Mouse (Mus musculus) MEL-GATA-1-ER (cell line): Measurements from ENCODE around the gene Srrm2.

Source experiments
- DNase-seq: peaks from one replicate; pipeline ENCODE4 v3.0.0-alpha.2; 2012; ENCODE audit warnings: low read depth; ENCODE audit errors: extremely low read depth

Gene Srrm2

DNA sequence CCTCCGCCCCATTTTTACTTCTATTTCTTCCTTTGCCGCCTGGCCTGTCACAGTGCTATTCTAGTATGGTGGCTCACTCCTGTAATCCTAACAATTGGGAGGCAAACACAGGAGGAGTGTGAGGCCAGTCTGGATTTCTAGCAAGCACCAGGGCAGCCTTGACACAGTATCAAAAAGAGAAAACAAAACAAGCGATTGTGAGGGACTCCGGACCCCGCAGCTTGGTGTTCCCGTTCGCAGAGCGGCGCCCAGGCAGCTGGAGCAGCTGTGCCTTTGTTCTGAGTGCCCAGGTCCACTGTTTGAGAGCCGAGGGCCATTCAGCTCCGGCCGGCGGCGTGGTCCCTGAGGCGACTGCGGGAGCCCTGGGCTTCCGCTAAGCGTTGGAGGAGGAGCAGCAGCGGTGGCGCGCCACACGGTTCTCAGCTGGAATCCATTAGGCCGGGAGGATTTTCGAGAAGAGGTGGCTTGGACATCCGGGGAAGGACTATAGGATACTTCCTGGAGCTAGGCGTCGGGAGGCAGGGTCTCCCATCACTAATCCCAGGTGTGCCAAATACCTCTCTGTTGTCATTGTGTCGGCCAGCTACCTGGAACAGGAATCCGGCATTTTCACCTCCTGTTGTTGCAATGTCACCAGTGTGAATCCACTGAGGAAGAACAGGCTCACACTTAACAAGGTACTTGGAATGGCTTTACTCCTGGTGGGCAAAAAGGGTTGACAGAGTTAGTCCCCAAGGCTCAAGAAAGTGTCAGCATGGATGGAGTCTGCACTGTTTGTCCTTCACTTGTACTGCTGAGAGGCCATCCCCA lies at the start of gene Srrm2:
TSS of gene Srrm2 (plus strand) at position 264 of the 810 bp plus-strand sequence.
- no peak for DNase-seq

DNA sequence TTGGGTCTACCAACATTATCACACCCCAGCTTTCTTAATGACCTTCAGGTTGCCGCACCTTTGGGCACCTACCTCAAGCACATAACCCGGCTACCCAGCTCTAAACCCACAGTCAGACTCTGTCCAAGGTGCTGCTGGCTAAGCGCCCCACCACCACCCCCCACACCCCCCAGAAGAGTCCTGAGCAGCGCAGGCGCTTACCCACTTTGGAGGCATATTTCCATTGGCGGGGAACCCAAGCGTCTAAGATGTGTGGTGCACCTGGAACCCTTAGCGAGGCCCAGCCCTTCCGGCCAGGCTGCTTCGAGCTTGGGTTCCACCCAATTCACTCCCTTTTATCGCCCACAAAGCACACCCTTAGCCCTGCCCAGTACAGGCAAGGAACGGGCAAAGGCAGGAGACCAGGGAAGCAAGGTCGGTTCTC lies 49.7 kb upstream of the Srrm2 start, which contains the start of gene Paqr4:
TSS of gene Paqr4 (minus strand) at position 270 of the 424 bp plus-strand sequence.
- peak; percentile 17 for DNase-seq

DNA sequence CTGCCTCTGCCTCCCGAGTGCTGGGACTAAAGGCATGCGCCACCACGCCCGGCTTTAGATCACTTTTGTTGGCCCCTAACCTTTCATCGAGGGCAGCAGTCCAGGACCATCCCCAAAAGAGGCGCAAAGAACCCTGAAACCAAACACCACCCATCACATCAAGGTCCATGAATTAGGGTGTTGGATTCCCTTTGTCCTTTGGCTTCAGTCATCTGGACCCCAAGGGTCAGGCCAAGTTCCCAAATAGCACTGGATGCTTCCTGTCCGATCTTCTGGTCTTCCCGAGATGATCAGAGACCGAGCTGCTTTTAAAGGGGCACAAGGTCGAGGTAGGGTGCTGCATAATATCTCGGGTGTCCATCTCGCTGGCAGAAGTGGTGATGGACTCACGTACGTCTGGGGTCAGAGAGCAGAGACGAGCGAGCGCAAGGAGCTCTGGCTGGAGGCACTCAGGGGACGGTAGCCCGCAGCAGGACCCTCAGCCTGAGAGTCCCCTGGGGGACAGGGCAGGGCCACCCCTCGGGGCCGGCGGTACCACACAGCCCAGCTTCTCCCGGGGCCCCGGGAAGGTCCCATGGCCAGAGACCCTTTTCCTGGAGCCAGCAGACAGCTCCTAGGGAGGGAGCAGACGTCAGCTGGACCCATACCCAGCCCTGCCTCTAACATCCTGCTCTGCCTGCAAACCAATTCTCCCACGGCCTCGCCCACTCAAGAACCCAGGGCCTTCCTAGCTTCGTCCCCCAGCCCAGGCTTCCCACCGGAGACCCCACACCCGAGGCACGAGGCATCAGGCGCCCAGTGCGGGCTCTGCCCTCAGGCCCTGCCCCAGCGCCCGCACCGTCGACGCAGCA lies 48.7 kb upstream of the Srrm2 start:
- no peak for DNase-seq

DNA sequence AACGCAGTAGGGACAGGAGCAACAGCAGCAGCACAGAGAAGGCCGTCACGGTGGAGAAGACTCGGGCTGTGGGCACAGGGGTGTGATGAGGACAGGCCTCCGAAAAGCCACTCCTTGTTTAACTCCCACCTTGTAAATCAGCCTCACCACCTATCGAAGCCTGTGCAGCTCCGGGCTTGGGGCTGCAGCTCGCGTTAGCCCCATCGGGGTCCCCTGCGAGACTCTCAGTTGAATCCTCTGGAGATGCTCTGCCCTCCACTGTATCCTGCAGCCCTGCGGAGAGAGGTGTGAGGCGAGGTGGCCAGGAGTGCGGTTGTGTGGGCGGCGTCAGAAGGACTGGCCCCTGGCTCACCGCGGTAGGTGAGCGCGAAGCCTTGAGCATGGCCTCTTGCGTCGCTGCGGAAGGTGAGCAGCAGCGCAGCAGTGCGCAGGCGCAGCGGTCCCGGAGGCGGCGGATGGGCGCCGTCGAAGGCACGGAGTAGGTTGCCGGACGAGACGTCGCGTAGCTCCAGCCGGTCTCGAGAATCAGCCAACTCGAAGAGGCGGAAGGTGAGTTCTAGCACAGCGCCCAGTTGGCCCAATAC lies 48.0 kb upstream of the Srrm2 start:
- no peak for DNase-seq

DNA sequence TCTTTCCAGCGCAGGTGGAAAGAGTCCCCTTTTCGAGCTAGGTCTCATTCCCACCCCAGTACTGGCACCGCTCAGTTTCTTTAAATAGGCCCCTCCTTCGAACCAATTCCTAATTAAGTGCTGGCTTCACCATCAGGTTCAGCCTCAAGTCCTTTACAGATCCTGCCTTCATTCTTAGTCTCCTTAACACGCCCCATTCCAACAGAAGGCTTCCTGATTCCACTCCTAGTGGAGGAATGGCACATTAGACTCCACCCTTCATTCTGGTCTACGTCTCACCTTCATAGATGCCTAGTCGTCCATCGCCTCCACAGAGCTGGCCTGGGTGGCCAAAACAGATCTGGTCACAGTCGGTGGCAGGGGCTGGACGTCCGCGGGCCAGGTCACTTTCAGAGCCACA lies 47.4 kb upstream of the Srrm2 start:
- DNase-seq: no peak

DNA sequence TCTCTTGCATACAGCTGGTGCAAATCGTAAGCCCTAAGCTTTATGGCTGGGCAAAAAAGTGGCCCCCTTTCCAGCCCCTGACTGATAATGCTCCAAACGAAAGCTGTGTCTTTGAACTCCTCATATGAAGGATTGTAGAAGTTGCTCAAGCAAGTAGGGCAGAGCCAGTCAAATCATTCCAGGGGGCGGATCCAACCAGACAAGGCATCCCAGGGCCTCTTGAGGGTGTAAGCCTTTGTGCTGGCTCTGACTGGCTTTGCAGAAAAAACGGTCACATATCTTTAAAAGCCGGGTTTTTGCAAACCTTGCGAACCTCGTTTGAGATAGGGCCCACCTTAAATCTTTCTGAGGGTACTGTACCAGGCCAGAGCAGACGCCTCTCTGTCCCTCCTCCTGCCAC lies 46.3 kb upstream of the Srrm2 start:
- no peak for DNase-seq

DNA sequence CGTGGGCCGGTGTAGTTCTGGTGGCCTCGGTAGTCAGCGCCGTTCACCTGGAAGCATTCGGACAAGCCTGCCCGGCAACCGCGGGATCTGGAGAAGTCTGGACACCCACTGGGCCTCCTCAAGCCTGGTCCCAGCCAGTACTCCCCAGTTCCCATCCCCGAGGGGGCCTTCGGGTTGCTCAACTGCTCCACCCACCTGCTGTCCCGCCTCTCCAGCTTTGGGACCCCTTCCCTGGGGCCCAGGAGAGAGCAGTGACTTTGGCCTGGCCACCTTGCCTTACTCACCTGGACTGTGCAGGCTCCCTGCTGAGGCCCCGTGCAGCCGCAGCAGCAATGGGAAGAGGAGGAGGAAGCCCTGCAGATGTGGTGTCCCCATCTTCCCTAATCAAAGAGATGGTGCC lies 45.7 kb upstream of the Srrm2 start:
- no peak for DNase-seq

DNA sequence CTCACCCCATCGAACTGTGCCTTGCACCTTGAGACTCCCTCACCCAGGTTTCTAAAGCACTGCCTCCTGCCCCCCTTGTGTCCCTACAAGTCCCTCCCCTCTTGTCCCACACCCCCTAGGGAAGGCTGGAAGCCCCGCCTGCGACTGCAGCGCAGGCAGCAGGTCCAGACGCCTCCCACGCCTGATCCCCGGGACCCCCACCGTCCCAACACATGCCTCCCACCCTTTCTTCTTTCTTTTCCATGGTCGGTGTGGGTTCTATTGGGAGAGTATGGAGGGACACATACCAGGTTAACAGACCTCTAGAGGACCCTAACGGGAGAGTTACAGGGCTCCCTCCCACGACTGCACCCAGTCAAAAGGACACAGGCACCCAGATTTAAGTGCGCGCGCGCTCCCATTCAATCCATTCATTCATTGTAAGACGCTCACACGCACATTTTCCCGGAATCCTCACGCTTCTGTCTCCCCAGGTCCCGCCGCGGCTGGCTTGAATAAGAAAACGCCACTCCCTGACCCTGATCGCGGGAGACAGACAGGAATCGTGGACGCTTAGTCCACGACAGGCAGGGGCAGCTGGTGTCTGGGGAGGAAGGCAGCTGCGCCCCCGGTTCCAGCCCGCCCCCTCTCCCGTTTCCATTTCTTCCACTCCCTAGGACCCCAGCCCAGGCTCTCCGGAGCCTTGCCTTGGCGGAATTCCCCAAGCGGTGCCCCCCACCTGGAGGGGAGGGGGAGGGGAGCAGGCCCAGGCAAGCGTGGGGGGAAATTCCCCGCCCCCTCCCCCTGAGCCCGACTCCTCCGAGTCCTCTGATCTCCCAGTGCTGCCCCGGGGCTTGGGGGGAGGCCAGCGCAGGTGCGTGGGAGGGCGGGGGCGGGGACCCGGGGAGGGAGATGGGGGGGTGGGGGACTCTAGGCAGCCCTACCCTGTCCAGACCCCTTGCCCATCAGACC lies 44.8 kb upstream of the Srrm2 start, which contains the start of gene Kremen2:
TSS of gene Kremen2 (minus strand) at position 533 of the 951 bp plus-strand sequence.
- DNase-seq: no peak

DNA sequence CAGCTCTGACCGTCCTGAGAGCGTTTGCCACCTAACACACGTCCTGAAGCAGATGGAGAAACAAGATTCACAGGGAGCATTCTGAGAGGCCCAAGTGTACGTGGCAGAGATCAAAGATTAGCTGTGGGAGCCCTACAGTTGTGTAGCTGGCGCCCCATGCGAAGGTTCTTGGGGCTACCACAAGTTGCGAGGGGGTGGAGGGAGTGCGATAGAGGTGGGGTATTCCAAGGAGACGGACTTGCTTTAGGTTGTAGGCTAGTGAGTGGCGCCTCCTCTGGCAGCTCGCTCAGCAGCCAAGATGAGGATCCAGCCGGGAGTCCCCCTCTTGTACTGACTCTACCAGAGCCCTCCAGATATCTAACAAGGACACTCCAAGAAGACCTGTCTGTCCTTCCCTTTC lies 44.0 kb upstream of the Srrm2 start:
- no peak for DNase-seq

DNA sequence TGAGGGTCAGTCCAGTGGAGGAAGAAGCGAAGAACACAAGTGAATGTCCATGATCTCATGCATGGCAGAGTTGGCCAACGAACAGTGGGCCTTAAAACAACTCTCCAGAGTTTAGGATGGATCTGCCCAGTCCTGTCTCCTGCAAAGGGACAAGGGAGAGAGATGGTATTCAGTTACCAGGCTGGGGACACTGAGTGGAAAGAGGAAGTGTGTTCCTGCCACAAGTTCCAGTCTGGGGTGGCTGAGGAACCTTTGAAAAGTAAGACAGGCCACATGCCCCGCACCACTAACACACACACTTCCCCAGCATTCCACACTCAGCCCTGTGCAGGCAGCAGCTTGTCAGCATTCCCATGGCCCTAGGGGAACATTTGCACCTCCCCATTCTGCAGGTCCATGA lies 43.6 kb upstream of the Srrm2 start:
- DNase-seq: peak; percentile 55

DNA sequence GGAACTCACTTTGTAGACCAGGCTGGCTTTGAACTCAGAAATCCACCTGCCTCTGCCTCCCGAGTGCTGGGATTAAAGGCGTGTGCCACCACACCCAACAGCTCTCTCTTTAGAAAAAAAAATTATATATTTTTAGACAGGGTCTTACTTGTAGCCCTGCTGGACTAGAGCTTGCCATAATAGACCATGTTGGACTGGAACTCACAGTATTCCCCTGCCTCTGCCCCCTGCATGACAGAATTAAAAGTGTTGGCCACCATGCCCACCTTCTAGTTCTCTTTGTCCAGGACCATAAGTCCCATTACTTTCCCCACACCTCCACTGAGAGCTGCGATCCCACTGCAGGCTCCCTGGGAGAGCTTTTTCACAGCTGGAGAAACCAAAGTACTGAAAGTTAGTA lies 42.9 kb upstream of the Srrm2 start:
- DNase-seq: no peak

DNA sequence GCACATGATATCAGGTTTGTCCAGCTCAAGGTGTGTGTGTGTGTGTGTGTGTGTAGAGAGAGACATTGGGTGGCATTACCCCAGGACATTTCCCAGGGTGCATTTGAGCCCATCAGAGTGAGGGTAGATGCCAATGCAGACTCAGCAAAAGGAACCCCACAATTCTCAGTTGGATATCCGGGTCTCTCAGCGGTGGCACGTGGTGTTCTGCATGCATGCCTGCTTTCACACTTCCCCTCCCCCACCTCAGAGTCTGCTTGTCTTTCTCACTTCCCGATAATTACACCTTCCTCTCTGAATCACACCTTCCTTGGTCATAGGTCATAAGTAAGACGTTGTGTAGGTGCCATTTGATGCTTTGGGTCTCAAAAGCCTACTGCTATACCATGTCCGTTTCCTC lies 42.3 kb upstream of the Srrm2 start:
- DNase-seq: no peak

DNA sequence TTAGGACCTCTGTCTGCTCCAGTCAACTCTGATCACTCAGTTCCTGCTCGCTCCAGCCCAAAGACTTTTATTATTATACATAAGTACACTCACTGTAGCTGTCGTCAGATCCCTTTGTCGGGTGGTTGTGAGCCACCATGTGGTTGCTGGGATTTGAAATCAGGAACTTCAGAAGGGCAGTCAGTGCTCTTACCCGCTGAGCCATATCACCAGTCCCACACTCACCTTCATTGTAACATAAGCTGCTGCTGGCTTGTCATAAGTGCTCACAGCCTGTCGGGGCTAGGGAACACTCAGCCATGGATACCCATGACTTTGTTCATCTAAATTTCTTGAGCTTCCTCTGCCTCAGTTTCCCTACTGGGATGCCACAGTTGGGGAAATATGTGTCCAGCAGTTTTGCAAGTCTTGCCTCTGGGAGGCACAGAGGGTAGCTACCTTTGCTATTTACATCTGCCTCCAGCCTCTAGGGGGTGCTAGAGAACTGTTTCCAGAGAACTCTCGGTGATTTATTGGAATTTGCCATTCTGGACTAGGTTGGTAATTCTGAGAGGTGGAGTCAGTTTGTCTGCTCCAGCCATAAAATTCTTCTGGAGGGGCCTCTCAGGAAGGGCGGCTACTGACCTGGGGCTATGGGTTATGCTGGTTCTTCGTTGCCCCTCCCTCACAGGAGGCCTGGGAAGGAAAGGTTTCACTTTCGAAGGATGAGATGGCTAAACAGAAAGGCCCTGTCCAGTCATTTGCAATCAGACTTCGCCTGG lies 41.5 kb upstream of the Srrm2 start:
- DNase-seq: peak; percentile 76

DNA sequence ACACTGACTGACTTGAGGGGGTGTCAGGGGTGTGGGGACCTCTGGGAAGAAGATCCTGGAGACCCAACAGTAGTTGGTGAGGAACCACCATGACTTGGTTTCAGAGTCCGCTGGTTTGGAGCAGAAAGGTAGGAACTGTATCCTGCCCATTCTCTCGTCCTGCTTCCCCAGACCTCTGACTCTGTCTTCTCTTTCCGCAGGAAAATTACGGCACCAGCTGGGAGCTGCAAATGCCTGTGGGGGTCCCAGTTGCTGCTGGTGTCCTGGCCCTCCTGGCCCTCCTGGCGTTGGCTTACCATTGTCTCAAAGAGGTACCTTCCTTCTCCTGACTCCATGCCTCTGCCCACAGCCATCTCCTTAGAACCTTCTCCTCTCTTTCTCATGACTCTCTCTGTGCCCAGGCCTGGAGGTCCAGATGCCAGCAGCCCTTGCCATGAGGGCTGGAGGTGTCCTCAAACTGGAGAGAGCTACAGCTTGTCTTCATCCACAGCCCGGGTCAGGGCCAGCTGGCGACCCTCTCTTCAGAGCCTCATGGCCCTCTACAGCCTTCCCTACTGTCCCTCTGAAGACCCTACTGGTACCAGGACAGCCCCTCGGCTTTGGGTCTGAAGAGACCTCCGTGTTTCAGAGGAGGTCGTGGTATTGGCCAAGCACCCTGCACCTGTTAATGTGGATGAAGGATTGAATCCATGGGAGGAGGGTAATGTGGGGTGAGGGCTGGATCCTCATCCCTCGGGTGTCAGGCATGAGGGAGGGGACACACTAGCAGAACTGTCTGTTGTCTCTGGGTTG lies 40.7 kb upstream of the Srrm2 start:
- DNase-seq: no peak

DNA sequence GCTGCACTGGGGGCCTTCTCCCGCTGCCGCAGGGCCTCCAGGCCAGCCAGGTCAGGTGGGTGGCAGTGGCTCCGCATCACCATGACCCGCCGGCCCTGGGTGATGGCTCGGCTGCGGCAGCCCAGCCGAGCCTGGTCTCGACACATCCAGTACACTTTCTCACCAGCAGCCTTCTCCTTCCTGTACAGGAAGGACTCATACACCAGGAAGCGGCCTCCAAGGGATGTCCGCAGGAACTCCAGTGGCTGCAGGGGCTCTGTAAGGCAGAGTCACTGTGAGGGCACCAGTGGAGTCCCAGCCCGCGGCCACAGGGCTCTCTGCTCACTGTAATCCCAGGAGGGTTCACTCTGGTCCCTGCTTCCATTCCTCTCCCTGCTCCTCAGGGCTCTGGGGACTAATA lies 34.6 kb upstream of the Srrm2 start:
- no peak for DNase-seq

DNA sequence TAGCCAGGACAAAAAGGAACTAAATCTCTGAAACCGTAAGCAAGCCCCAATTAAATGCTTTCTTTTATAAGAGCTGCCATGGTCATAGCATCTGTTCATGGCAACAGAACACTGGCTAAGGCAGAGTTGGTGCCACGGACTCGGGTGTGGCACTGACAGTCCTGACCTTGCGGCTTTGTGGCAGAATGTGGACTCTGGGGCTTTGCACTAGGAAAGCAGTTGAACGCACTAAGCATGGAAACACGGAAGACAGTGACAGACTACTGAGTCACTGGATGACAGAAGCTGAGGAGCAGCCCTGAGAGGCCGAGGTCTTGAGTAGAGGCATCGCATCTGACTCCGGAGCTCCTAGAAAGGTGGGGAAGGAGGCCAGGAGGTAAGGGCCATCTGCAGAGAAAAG lies 32.8 kb upstream of the Srrm2 start:
- no peak for DNase-seq

DNA sequence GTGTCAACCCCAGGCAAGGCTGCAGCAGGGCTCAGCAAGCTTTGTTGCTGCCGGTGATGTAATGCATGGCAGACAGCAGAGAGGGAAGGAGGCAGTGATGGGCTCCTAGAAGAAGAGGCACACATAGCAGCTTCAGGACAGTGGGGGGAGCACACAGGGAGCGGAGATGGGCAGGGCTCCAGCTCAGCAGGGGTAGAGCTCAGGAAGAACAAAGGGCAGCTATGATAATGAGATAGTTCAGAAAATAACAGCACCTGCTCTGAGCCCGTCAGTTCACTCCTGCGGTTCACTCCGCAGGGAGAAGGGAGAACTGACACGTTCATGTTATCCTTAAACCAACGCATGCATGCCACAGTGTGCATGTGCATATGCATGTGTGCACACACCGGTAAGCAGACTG lies 31.5 kb upstream of the Srrm2 start:
- DNase-seq: no peak

DNA sequence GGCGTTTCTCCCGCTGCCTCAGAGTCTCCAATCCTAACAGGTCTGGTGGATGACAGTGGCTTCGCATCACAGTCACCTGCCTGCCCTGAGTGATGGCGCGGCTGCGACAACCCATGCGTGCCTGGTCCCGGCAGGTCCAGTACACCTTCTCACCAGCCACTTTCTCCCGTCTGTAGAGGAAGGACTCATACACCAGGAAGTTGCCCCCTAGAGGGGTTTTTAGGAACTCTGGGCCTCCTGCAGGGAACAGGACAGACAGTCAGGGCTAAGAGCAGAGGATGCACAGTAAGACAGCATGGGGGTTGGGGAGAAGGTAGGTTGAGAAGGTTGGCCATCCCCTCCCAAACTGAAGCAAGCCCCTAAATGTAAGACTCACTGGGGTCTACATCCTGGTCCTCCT lies 30.1 kb upstream of the Srrm2 start:
- no peak for DNase-seq

DNA sequence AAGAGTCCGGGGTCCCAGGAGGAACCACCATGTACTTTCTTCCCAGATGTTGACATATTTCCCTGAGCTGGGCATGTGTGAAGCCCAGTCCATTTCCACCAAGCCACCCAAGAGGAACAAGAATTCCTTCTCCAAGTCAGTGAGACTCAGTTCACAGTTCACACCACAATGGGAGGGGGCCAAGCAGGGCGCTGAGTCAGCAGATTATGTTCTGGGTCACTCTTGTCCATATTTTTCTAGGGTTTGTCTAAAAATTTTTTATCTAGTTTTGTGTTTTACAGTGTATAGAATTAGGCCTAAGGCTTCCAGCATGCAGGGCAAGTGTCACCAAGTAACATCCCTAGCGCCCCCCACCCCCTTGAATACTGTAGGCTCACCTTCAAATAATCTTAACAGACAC lies 29.2 kb upstream of the Srrm2 start:
- DNase-seq: no peak
